Mouse (Mus musculus): Measurements from ENCODE around the gene Car6. TPM values are rescaled to one million over a fixed set of nuclear protein-coding genes. Genes with fewer than 3 reads are reported as not detected.

The Car6 gene
- total and polyA plus RNA-seq, 3 experiments: not detected

- peak in 1 of 2 experiments; percentile 54 for DNase-seq
- no peaks in the 10 kb centered on the region for H3K36me3 ChIP-seq (ENCODE audit: control insufficient read depth, insufficient read depth, low read length)
- H3K9ac ChIP-seq (ENCODE audit: low read depth, low read length): no peak overlapping the region
- H3K27ac ChIP-seq: no peak overlapping the region
- H3K4me3 ChIP-seq: no peak overlapping the region
- H3K27me3 ChIP-seq (ENCODE audit: control insufficient read depth, insufficient read depth, low read length): no peaks in the 10 kb centered on the region
- TF ChIP-seq POLR2A (IDR thresholded peaks at IDR 0.05; ENCODE audit: insufficient read depth, low read depth, low read length): no peak
- TF ChIP-seq CTCF (IDR thresholded peaks at IDR 0.05): peak; percentile 82
- 0 out of 2 replicates have a peak, but pooled peaks have one; percentile 33 for TF ChIP-seq EP300 (IDR thresholded peaks at IDR 0.05; ENCODE audit: insufficient read depth, low read depth, low read length)
- 0 out of 2 replicates have a peak, but pooled peaks cover 2% of the 10 kb centered on the region for H3K4me1 ChIP-seq (ENCODE audit: control insufficient read depth, insufficient read depth, low read length)
- 73% methylated on average over 9 of the region's 9 CpGs for WGBS
- intact Hi-C loops (cut with DNase I): loop anchor here (1.0 to 5.0 kb wide), 3 partner anchors 29 to 82 kb away; no protein-coding TSS in a partner anchor
- H3K79me2 ChIP-seq (replicated peaks; ENCODE audit: control insufficient read depth, insufficient read depth, low read length): no peaks in the 10 kb centered on the region
Measured at GRCm38 (mm10) chr4:150219501-150220292, 18.6 kb upstream of the Car6 start.

- Histone ChIP-seq H3K36me3 (ENCODE audit: control insufficient read depth, insufficient read depth, low read length) (no peaks in the 10 kb centered on the region), H3K9ac (ENCODE audit: low read depth, low read length) (no peak overlapping the region), H3K79me2 (replicated peaks; ENCODE audit: control insufficient read depth, insufficient read depth, low read length) (no peaks in the 10 kb centered on the region), H3K4me1 (ENCODE audit: control insufficient read depth, insufficient read depth, low read length) (peaks cover 2% of the 10 kb centered on the region; the same call in 1 of the 2 replicates), H3K4me3 (no peak overlapping the region), H3K27ac (no peak overlapping the region), H3K27me3 (ENCODE audit: control insufficient read depth, insufficient read depth, low read length) (no peaks in the 10 kb centered on the region)
- intact Hi-C loops (cut with DNase I): loop anchor here (2.0 kb wide), 1 partner anchor 31 kb away; no protein-coding TSS in a partner anchor
- WGBS: 100% methylated on average over 1 of the region's 1 CpGs
- TF ChIP-seq POLR2A (IDR thresholded peaks at IDR 0.05; ENCODE audit: insufficient read depth, low read depth, low read length): no peak
- peak; percentile 49 for TF ChIP-seq CTCF (IDR thresholded peaks at IDR 0.05)
- DNase-seq: no peak
Measured at GRCm38 (mm10) chr4:150217935-150218334, 16.8 kb upstream of the Car6 start.

- no peaks in the 10 kb centered on the region for H3K36me3 ChIP-seq (ENCODE audit: control insufficient read depth, insufficient read depth, low read length)
- no peak for DNase-seq
- H3K27me3 ChIP-seq (ENCODE audit: control insufficient read depth, insufficient read depth, low read length): no peaks in the 10 kb centered on the region
- no peak overlapping the region for H3K4me3 ChIP-seq
- intact Hi-C loops (cut with DNase I): no loop called here
- H3K4me1 ChIP-seq (ENCODE audit: control insufficient read depth, insufficient read depth, low read length): peaks cover 5% of the 10 kb centered on the region; the same call in 1 of the 2 replicates
- no peak overlapping the region for H3K27ac ChIP-seq
- TF ChIP-seq CTCF (IDR thresholded peaks at IDR 0.05) (no peak), POLR2A (IDR thresholded peaks at IDR 0.05; ENCODE audit: insufficient read depth, low read depth, low read length) (no peak), EP300 (IDR thresholded peaks at IDR 0.05; ENCODE audit: insufficient read depth, low read depth, low read length) (no peak)
- no peak overlapping the region for H3K9ac ChIP-seq (ENCODE audit: low read depth, low read length)
- H3K79me2 ChIP-seq (replicated peaks; ENCODE audit: control insufficient read depth, insufficient read depth, low read length): no peaks in the 10 kb centered on the region
- WGBS: 51% methylated on average over 5 of the region's 5 CpGs
Measured at GRCm38 (mm10) chr4:150217042-150217554, 16.0 kb upstream of the Car6 start.

- no peak for DNase-seq
- Histone ChIP-seq H3K79me2 (replicated peaks; ENCODE audit: control insufficient read depth, insufficient read depth, low read length) (no peaks in the 10 kb centered on the region), H3K4me1 (ENCODE audit: control insufficient read depth, insufficient read depth, low read length) (peaks cover 5% of the 10 kb centered on the region; the same call in 1 of the 2 replicates), H3K36me3 (ENCODE audit: control insufficient read depth, insufficient read depth, low read length) (no peaks in the 10 kb centered on the region), H3K27me3 (ENCODE audit: control insufficient read depth, insufficient read depth, low read length) (no peaks in the 10 kb centered on the region), H3K27ac (no peak overlapping the region), H3K4me3 (no peak overlapping the region), H3K9ac (ENCODE audit: low read depth, low read length) (no peak overlapping the region)
- intact Hi-C loops (cut with DNase I): no loop called here
- no peak for TF ChIP-seq EP300 (IDR thresholded peaks at IDR 0.05; ENCODE audit: insufficient read depth, low read depth, low read length)
- no peak for TF ChIP-seq CTCF (IDR thresholded peaks at IDR 0.05)
- no peak for TF ChIP-seq POLR2A (IDR thresholded peaks at IDR 0.05; ENCODE audit: insufficient read depth, low read depth, low read length)
- WGBS: 93% methylated on average over 6 of the region's 6 CpGs
Measured at GRCm38 (mm10) chr4:150216423-150216822, 15.3 kb upstream of the Car6 start.

GRCm38 (mm10) chr4:150213910-150214309, 12.8 kb upstream of the Car6 start:
- no peak for DNase-seq
- peaks cover 3% of the 10 kb centered on the region; the same call in 1 of the 2 replicates for H3K4me1 ChIP-seq (ENCODE audit: control insufficient read depth, insufficient read depth, low read length)
- TF ChIP-seq CTCF (IDR thresholded peaks at IDR 0.05) (peak; percentile 57), POLR2A (IDR thresholded peaks at IDR 0.05; ENCODE audit: insufficient read depth, low read depth, low read length) (no peak)
- no peak overlapping the region for H3K27ac ChIP-seq
- no peaks in the 10 kb centered on the region for H3K79me2 ChIP-seq (replicated peaks; ENCODE audit: control insufficient read depth, insufficient read depth, low read length)
- 37% methylated on average over 5 of the region's 5 CpGs for WGBS
- H3K27me3 ChIP-seq (ENCODE audit: control insufficient read depth, insufficient read depth, low read length): no peaks in the 10 kb centered on the region
- no peak overlapping the region for H3K4me3 ChIP-seq
- H3K9ac ChIP-seq (ENCODE audit: low read depth, low read length): no peak overlapping the region
- intact Hi-C loops (cut with DNase I): no loop called here
- no peaks in the 10 kb centered on the region for H3K36me3 ChIP-seq (ENCODE audit: control insufficient read depth, insufficient read depth, low read length)

- TF ChIP-seq CTCF (IDR thresholded peaks at IDR 0.05) (no peak), POLR2A (IDR thresholded peaks at IDR 0.05; ENCODE audit: insufficient read depth, low read depth, low read length) (no peak), EP300 (IDR thresholded peaks at IDR 0.05; ENCODE audit: insufficient read depth, low read depth, low read length) (no peak)
- peak; percentile 42 to 63 for DNase-seq
- Histone ChIP-seq H3K9ac (ENCODE audit: low read depth, low read length) (peak overlapping the region; percentile 25; the same call in 1 of the 2 replicates), H3K27ac (no peak overlapping the region), H3K27me3 (ENCODE audit: control insufficient read depth, insufficient read depth, low read length) (no peaks in the 10 kb centered on the region), H3K4me3 (no peak overlapping the region), H3K4me1 (ENCODE audit: control insufficient read depth, insufficient read depth, low read length) (peaks cover 3% of the 10 kb centered on the region; the same call in 1 of the 2 replicates), H3K79me2 (replicated peaks; ENCODE audit: control insufficient read depth, insufficient read depth, low read length) (no peaks in the 10 kb centered on the region), H3K36me3 (ENCODE audit: control insufficient read depth, insufficient read depth, low read length) (no peaks in the 10 kb centered on the region)
- intact Hi-C loops (cut with DNase I): no loop called here
- WGBS: 4% methylated on average over 15 of the region's 15 CpGs
Measured at GRCm38 (mm10) chr4:150212553-150212971, 11.4 kb upstream of the Car6 start.

All from heart, adult 2 months (tissue).